Mouse (Mus musculus) olfactory bulb, adult 2 months (tissue): Measurements from ENCODE around the gene S100a2.

Experiments used
- CTCF ChIP-seq: fragments of 200-500 bp; IDR thresholded peaks from 2 replicates; pipeline ENCODE4 v1.5.1; 2012; ENCODE audit warnings: low read depth, mild to moderate bottlenecking, low read length, moderate library complexity; ENCODE audit not compliant: insufficient read depth
- POLR2A ChIP-seq: fragments of 200-500 bp; IDR thresholded peaks from 2 replicates; pipeline ENCODE4 v1.6.1; 2012; ENCODE audit warnings: mild to moderate bottlenecking, low read depth, low read length, moderate library complexity; ENCODE audit not compliant: insufficient read depth

DNA sequence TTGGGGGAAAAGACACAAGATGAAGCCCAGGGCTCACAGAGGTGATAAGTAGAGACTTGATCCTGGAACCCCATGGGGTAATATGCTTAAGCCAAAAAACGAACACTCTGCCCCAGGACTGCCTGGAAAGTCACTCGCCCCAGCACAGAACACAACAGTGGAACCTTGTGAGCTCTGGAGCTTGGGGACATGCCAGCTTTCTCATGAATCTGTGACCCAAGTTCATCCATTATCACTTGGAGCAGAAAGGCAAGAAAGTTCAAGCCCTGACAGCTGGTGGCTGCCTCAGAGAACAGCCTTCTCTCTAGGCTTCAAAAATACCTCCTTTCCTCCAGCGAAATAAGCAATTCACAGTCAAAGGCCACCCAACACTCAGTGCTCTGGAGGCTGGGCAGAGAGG is 9.4 kb downstream of the S100a2 start:
- no peak for TF ChIP-seq CTCF
- TF ChIP-seq POLR2A = no peak
